Mouse (Mus musculus): ENCODE results near the gene Ascl3.

Ascl3 gene

DNA sequence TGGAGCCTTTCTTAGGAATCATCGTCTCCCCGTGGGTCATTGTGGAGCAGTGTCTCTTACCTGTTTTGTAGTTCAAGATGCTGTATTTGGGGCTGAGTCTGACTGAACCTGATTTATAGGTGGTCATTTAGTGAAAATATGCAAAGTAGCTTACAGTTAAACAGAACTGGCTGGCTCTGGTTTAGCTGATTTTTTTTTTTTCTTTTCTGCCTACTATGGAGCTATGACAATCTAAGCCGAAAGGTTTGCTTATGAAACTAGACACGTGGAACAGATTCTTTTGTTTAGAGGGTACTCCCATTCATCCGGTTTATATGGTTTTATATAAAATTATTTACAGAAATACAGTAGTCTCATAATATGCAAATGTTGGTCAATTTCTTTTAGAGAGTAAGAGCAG lies at the start of gene Ascl3:
Gene Ascl3, minus strand, starts transcription at position 101 of the 400 bp plus-strand sequence.
- DNase-seq = no peak

DNA sequence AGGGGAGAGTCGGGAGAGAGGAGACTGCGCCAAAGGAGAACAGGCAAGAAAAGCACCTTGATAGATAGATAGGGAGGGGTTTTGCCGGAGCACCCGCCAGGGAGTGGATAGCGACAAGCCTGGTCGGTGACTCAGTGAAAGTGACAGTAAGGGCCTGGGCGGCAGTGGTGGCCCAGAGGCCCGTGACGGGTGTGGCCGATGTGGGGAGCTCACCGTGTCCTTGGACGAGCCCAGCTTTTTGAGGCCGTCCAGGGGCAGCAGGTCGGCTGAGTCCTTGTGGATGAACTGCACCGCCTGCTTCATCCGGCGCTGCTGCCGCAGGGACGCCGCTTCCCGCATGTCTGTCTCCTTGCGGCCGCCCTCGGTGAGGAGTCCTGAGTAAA lies 49.6 kb upstream of the Ascl3 start:
- peak; percentile 52 to 54 for DNase-seq

DNA sequence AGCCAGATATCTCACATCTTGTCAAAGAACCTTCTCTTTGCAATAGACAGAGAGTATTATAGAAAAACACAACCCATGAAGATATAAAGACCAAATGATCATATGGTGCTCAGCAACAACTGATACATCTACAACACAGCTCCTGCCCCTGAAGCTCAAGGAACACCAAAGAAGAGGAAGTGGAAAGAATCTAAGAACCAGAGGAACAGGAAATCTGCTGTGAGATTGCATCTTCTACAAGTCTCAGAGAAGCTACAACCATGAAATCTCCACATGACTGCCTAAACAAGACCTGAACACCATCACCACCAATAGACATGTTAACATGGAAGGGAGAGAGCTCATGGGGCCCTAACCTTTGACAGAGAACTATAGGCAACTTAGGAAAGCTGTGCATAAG lies 40.7 kb upstream of the Ascl3 start:
- no peak for DNase-seq

DNA sequence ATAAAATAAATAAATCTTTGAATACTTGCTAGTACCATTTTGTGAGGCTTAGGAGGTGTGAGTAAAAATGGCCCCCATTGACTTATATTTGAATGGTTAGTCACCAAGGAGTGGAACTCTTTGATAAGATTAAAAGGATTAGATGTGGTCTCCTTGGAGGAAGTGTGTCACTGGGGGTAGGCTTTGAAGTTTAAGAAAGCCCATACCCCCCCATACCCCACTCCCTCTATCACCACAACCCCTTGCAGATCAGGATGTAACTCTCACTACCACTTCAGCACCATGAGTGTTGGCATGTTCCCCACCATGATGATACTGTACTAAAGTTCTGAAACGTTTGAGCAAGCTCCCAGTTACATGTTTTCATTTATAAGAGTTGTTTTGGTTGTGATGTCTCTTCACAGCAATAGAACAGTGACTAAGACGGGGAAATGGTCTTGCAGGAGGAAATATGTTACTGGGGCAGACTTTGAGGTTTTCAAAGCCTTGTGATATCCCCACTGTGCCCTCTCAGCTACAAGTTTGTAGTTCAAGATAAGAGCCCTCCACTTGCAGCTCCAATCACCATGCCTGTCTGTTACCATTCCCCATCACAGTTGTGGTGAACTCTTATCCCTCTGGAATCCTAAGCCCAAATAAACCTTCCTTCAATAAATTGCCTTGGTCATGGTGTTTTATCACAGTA lies 37.3 kb upstream of the Ascl3 start:
- no peak for DNase-seq

DNA sequence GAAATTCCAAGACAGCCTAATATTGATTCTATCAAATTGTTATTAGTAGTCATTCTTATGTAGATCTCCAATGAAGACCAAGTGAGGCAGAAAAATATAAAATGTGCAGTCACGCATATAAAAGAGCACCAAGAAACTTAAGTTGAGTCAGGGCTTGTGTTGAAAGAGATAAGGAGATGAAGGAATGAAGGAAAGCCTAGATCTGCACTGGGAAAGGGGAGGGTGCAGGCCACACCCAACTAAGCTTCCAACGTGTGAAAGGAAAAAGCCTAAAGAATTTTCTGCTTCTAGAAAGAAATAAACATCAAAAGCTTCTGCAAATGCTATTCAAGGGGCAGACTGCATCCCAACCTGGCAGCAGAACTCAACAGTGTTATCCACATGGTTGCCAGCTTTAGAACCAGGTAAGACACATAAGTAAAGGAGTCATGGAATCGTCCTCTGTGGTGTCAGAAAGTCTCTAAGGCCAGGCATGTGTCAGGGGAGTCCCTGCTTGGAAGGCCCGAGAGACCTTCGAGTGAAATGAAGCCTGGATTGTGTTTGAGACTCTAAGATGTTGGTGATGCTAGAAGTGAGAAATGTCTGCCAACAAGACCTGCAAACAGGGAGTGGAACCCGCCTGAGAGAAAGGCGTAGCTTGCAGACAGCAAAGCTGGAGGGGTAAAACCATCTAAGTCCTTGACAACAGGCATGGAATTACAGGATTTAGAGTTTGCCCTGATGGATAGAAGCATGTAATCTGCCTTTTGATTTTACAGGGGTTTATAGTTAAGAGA lies 36.2 kb upstream of the Ascl3 start:
- no peak for DNase-seq

DNA sequence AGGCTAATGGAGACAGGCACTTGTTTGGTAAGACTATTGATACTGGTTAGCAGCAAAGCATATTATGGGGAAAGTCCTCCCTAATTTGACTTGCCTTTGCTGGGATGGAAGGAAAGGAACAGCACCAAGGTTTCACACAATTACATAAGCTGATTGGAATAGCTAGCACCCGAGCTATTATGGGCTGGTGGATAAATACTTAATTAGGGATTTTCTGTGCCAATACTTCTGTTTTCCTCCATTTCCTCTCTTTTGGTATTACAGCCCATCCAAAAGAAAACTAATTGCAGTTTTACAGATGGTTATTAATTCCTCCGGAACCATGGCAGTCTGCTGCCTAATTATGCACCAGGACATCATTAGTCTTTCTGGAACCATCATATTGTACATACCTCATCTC lies 32.5 kb upstream of the Ascl3 start:
- no peak for DNase-seq

DNA sequence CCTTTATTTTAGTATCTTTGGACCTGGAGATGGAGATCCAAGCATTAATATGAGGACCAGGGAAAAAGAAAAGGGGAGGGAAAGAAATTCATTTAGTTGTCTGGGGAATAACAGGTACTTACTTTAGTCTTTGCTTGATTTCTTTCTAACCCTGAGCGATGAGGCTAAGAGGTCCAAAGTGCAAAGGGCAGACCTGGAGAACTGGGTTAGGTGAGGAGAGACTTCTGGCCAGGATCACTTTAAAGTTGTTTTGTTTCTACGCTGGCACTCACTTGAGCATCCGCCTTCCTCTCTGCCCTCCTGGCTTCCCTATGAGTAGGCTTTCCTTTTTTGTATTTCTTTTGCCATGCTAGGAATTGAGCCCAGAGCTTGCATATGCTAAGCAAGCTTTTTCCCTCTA lies 24.8 kb upstream of the Ascl3 start:
- DNase-seq = no peak

DNA sequence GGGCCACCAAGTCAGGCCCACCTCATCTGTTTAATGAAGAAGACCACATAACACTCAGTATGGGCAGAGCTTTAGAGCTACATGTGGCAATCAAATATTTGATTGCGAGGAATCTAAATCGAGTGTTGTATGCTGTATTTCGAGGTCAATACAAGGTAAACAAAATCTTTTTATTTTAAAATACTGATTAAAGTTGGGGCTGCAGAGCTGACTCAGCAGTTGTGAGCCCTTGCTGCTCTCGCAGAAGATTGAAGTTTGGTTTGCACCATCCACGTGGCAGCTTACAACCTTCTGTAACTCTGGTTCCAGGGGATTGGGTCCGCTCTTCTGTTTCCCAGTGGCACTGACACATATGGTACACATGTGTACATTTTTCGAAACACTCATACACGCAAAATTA lies 22.5 kb upstream of the Ascl3 start:
- DNase-seq = no peak

DNA sequence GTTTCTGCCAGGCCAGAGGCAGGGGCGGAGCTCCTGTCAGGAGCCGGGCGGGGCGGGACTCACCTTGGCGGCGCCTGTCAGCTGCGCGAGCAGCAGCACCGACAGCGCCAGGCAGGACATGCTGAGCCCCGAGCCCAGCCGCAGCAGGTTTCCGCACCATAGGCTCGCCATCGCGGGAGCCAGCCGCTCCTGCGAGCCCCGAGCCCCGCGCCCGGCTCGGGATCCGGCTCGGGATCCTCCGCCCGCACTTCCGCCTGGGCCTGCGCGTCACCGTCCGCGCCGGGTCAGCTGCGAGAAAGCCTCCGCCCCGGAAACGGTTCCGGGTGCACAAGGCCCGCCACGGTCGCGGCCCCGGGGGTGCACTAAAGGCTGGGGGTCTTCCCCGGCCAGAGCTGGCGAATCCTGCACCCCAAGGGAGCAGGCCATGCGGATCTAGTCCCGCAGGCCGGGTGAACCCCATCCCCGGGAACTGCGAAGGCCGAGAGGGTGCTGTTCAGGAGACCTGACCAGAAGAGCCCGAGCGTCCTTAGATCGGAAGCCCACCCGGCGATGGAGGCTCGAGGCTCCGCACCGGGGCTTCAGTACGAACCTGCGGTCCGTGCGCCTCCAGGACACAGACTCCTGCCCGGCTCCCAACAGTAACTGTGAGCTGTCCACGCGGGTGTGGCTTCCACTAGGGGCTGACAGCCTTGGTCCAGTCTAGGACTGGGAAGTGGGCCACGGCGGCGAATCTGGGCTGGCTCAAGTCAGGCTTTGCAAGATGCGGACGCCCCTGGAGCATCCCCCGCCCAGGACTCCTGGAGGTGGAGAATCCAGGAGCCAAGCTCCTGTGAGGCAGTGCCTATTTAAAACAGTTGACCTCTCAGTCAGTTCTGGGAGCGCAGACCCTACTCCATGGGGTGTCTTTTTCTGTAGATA lies 20.7 kb upstream of the Ascl3 start, which contains the start of gene Tmem9b:
Gene Tmem9b, minus strand, starts transcription at position 868 of the 918 bp plus-strand sequence.
- DNase-seq = peak; percentile 83 to 84

DNA sequence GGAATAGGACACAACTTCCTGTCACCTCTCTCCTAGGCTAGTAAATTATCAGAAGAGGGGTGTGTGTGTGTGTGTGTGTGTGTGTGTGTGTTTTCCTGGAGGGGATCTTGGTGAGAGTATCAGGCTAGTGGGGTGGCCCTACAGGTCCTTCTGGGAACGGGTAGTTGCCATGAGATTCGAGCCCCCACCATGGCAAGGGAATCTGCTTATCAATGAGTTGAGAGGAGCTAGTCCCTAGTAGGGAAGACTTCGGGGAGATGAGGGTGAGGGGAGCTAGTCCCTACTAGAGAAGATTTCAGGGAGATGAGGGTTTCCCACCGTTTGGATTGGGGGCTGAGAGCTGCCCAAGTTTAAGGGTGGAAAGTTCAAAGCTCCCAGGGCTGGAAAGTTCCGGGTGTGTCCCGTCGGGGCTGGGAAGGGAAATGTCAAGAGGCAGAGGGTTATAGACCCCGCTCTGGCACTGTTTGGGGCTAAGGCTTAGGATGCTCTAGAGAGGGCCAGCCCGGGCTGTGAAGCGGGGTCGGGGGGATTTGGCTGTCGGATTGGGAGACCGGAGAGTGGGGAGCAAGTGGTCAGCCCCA lies 20.0 kb upstream of the Ascl3 start:
- DNase-seq = peak in 1 of 2 experiments; percentile 22

DNA sequence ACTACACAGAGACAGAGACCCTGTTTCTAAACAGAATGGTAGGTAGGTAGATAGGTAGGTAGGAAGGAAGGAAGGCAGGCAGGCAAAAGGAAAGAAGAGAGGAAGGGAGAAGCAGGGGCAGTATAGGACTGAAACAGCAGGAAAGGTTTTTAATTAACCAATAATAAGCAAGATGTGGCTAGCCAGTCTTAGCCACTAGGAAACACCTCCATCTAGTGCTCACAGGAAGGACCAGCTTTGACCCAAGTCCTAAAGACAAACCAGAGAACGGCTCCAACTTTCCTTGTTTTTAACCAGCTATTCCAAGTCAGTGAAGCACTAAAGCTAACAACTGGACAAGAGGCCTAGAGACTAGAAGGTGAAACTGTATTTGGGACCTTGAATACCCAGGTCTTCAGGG lies 16.2 kb upstream of the Ascl3 start:
- no peak for DNase-seq

DNA sequence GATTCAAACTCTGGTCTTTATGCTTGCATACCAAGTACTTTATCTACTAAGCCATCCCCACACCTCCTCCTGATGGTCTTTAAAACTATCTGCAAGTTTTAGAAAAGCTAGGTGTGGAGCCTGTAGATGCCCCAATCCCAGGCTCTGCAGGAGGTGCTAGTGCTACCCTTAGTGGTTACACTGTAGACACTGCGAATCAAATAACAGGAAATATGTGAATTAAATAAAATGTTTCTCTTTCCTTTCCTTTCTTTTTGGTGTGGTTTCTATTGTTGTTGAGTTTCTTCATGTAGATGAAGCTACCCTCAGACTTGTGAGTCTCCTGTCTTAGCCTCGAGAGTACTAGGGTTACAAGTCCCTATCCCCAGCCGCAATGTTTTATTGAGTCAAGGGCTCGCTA lies 10.2 kb upstream of the Ascl3 start:
- DNase-seq = no peak

DNA sequence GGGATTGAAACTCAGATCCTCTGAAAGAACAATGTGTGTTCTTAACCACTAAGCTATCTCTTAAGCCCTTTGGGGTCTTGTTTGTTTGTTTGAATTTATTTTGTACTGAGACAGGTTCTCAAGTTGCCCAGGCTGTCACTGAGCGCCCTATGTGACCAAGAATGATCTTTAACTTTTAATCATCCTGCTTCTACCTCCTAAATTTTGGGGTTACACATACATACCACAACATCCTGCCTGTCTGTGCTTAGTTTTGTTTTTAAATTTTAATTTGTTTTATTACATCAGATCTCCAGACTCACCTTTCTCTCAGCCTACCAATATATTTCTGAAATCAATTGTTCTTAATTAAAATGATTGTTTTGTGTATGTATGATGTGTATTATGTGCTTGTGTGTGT lies 9.5 kb upstream of the Ascl3 start:
- DNase-seq = no peak

DNA sequence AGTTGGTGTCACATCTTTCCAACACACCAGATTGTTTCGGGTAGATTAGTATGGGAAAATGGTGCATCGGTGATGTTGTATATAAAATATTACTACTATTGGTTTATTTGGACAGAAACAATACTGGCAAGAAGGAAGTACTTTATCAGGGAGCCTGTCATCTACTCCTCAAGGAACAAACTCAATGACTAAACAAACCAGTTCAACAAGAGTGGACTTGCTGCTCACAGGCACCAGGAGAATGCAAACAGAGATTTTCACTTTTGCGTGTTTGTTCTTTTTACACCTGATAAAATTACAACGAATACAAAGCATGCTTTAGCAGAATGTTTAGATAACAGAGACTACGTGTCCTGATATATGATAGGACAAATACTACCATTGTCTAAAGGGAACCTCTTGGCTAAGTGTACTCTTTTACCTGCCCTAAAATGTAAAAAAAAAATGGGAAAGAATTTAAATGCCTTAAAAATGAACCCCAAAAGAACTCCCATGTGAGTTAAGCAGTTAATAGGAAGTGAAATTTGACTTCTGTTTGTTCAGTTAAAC lies 8.4 kb upstream of the Ascl3 start:
- no peak for DNase-seq

DNA sequence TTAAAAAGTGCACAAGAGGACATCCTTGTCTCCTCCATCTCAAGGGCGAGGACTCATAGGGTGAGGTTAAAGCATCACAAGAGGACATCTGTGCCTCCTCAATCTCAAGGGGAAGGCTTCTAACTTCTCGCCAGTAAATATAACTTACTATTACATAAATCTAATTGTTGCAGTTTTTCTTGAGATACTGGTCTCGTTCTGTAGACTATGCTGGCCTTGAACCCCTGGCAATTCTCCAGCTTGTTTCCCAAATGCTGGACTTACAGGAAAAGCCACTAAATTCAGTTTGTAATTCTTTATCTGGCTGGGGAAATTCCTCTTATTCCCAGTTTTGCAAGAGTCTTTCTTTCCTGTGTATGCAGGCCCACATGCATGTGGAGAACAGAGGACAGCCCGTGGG lies 3.3 kb upstream of the Ascl3 start:
- no peak for DNase-seq

DNA sequence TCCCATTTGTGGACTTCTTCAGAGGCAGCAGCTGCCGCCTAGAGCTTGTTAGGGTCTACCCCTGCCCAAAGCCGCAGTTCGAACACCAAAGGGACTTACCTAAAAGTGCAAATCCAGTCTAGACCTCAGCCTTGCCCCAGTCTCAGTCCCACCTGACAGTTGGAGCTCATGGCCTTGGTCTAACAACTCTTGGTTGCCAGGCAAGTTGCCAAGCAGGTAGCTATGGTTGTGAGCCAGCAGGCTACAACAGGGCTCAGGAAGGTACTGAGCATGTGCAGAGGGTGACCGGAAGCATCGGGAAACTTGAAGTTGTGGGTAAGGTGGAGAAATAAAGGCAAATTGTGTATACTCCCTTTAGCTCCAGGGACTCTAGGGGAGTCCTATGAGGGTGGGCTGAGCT lies 7.8 kb downstream of the Ascl3 start, which contains the start of gene BC051019:
Gene BC051019, minus strand, starts transcription at position 154 of the 400 bp plus-strand sequence.
- DNase-seq = no peak

DNA sequence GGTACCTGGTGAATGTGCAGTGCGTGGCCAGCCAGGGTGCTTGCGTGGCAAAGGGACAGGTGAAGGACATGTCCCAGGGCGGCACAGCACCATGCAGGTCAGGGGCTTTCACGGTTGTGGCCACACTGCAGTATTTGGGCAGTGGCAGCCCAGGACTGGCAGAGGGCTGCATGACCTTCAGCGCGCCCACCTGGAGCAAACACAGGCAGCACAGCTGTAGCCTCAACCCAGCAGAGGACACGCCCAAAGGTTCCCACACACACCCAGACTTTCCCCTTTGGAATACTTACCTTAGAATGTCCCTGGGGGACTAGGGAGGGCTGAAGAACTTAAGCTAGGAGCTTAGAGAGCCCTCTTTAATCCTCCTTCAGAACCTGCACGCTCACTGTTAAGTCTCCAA lies 8.4 kb downstream of the Ascl3 start:
- no peak for DNase-seq

DNA sequence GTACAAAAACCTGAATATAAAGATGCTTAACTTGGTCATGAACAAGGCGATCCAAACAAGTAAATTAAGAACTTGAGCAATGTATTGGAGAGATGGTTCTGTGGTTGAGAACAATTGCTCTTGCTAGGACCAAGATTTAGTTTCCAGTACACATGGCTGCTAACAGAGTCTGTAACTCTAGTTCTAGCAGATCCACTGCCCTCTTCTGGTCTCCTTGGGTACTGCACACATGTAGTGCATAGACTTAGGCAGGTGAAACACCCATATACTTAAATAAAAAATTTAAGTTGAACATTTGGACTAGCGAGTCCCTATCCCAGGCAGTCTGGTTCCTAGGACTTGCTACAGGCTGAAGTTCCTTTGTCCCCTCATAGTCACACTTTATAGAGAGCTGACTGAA lies 8.9 kb downstream of the Ascl3 start:
- DNase-seq = peak; percentile 24 to 32

DNA sequence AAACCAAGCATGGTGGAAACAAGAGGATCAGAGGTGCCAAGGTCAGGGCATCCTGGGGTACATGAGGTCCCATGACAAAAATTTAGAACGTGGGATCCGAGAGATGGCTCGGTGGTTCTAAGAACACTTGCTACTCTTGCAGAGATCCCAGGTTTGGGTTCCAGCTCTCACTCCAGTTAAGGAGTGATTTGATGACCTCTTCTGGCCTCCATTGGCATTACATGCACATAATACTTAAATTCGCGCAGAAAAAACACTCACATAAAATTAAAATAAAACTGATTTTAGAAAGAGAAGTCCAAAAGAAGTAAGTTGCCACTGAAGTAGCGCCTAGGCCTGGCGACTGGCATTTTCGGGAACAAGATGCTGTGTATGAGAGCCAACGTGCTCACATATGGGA lies 12.2 kb downstream of the Ascl3 start:
- DNase-seq = no peak

DNA sequence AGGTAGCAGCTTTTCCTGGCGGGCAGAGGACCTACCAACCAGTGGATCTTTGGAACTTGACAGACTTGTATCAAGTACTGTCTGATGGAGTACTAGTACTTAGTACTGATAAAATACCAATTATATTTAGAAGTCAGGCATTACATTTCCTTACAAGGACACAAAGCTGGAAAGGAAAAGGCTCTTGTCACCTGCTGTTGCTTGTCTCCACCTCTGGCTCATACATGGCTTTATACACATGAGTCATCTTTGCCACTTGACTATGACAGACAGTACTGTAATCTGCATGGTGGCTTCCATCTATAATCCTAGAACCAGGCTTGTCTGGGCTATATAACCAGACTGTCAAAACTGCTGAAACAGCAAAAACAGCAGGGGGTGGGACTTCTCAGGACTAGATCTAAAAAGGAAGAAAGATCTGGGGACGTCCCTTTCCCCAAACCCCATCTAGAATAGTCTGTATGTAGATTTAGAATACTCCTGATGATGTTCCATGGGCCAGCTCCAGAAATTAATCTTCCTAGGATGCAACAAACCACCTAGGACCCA lies 18.0 kb downstream of the Ascl3 start:
- DNase-seq = no peak

DNA sequence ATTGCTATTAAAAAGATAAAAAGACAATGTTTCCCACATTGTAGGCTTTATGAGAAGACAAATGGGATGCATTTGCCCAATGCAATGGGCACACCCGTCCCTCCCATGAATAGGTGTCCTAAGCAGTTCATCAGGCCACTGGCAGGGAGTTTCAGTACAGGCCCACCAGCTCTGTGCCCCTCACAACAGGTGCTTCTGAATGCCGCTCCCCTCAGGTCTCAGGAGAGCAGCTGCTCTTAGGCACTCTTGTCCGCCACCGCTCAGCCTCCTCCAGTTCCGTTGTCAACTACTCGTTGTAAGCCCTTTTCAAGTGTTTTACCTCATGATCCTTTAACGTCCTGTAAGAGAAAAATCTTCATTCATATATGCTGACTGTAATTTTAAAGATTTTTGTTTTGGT lies 19.3 kb downstream of the Ascl3 start:
- DNase-seq = no peak

DNA sequence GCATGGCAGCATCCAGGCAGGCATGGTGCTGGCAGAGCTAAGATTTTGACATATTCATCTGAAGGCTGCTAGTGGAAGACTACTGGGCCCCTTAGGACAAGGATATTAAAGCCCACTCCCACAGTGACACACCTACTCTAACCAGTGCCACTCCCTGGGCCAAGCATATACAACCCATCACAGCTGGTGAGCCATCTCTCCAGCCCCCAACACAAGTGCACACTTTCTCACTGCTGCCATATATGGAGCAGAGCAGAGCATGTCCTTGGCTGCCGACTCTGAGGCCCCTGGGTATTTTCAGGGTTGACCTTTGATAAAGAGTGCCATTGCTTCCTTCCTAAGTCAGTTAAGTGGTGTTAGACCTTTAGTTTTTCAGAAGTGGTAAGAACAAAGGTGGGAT lies 21.5 kb downstream of the Ascl3 start:
- DNase-seq = no peak
